Mouse (Mus musculus) heart, adult 9 months (tissue): ENCODE data around the gene Etv6.

Experiments
- DNase-seq, 2 experiments: peaks; one replicate each; pipeline ENCODE4 v3.0.0; 2022; ENCODE audit warnings: low spot score in 2 of 2

Gene Etv6

DNA sequence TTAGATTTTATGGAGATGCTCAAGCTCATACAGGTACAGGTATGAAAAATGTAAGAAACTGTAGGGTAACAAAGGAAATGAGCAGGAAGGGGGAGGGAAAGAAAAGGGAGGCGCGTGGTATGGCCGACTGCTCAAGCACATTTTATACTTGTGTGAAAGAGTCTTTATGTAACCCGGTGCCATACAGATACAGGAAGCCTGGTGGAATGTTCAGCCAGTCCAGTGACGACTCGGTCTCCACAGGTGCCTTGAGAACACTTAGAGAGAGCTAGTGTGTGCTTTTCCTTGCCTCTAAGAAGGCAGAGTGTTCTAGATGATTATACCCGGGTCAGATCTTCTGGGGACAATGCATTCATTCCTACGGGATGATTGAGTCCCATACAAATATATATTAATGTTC, 215.9 kb downstream of the Etv6 start:
- no peak for DNase-seq

DNA sequence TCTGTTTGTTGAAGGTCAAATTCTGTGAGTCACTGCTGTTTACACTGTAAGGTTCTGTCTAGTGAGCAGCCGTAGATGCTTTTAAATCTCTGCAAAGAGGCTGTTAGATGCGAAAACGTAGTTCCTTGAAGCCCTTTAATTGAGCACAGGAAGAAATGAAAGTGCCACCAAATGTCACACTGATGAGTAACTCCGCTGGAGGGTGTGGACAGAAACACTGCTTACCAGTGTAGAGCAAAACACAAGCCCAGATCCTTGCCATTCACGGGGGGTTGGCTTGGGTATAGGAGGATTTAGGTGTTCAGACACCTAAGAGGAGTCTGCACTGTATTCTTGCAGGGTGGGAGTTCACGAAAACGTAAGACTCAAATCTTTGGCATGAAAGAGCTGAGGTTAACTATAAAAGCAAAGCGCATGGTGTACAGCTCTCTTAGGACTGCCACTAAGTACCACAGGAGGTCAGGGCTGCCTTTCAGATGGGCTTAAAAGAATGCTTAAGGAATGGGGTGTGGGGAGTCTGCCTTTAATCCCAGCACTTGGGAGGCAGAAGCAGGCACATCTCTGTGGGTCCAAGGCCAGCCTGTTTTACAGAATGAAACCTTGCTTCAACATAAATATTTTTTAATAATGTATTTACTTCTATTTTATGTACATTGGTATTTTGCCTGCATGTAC, 216.7 kb downstream of the Etv6 start:
- no peak for DNase-seq

DNA sequence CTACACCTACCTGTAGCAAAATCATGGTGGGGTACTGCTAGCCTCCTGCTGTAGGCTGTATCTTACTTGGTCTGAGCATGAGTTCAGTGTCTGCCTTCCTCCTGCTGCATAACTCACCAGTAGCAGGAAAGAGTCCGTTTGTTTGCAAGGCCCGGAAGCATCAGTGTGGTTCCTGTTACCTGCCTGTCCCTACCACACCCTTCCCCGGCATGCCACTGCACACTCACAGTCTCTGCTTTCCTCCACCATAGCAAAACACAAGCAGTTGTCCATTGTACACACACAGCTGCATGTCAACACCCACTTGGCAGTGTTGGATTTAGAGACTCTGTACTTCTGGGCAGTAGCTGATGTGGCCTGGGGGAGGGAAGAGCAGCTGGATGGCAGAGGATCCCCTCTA, 220.9 kb downstream of the Etv6 start:
- no peak for DNase-seq

DNA sequence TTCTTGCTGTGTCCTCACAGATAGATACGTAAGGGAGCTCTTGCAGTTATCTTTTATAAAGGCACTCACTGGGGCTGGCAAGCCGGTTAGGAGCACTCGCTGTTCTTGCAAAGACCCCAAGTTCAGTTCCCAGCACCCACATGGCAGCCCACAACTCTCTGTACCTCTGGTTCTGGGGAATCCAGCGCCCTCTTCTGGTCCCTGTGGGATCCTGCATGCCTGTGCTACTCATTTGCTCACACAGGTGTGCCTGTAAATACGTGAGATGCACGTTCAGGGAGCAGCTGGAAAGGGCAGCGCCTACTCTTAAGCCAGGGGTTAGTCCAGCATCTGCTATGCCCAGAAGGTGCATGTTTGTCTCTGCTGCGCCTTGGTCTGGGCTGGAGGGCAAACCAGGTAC, 224.4 kb downstream of the Etv6 start:
- no peak for DNase-seq

DNA sequence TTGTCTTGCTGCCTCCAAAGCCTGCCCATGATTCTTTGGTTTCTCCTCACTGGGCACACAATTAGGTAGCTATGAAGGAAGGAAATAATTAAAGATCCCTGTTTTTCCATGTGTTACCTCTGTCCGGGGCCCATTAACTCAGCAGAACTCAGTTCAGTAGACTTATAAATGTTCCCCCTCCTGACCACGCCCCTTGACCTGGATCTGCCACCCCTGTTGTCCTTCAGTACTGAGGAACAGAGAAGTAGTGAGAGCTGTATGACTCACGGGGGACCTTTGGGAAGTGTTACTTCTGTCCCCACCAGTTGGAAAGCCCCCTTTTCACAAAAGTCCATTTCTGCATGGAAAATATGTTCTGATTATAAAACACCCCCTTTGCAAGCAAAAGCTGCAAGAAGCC, 226.4 kb downstream of the Etv6 start:
- peak; percentile 42 to 54 for DNase-seq

DNA sequence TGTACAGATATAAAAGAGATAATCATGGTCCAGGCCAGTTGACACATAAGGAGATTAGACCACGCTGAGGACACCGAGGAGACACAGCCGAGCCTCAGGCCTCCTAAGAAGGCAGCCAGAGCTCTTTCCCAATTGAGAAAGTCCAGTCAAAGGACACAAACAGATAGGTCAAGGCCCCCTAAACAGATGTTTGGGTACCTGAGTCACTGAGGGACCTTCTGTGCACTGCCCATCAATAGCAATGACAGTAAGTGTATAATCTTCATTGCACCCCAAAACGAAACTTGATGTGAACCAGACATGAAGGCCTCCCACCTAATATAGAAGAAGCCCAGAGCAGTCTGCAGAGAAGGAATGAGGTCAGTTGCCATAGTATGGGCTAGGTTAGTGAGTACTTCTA, 226.9 kb downstream of the Etv6 start:
- DNase-seq: no peak

DNA sequence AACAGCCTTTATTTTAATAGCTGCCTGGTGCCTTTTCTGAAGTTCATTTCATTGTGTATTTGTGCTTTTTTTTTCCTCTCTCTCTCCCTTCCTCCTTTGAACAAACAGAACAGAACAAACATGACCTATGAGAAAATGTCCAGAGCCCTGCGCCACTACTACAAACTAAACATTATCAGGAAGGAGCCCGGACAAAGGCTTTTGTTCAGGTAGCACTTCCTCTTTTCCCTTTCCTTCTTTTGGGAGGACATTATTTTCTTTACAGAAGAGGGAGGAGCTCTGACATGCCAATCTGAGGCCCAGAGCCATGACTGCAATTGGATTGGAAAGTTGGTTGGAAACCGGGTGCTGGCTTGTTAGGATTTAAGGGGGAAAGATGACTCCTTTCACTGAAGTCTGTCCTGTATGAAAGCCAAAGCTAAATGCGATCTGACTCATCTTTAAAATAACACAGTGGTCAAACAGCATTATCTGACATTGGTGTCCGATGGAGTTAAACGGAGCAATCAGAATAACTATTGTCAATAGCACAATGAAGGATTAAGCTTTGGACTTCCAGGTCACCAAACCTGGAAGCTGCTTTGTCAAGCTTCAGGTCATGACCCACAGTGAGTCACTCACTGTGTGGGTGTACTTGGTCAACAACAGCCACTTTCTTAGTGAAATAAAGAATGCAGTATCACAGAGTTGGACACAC, 227.6 kb downstream of the Etv6 start:
- DNase-seq: no peak

DNA sequence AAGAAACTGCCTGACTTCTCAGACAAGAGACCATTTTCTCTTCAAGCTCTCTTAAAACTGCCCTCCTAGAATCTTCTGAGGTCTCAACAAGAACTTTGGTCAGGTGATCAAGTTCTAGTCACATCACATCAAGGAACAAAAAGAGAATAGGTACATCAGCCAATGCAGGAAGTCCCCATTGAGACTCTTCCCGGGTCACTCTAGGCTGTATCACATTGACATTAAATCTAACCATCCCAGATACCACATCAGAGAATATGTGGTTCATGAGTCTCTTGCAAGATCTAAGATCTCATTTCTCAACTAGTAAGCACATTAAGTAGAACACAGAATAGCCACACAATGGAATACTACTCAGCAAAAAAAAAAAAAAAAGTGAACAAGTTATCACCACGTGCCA, 238.4 kb downstream of the Etv6 start:
- DNase-seq: no peak

DNA sequence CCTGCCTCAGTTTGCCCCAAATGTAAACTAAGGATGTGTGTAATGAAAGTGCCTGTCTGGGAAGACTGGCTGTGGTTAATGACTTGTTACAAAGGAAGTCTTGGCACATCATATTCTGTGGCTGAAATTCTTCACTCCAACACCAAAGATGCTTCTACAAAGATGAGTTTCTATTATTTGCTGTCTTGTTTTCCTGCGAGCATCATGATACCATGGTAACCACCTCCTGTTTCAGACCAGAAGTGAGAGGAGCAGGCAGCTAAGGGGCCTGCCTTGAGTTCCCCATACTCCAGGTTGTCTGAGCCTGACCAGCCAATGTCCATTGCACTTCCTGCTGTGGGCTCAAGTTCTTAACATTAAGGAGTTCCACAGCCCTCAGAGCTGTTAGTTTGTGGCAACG, 241.5 kb downstream of the Etv6 start:
- DNase-seq: no peak

DNA sequence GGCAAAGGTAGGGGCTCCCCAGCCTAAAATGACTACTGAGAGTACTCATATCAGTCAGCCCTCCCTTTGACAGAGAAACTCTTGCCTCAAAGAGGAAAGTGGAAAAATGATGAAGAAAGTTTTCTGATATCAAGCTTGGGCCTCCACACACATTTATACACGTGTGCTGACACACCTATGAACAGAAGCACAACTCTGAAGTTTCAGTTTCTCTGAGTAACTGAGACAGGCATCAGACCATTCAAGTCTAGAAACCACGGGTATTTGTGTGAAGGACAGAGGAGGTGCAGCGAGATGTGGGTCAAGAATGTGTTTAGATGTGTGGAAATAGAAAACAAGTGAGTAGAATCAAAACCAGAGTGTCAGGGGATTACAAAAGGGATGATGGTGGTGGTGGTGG, 246.6 kb downstream of the Etv6 start:
- no peak for DNase-seq

DNA sequence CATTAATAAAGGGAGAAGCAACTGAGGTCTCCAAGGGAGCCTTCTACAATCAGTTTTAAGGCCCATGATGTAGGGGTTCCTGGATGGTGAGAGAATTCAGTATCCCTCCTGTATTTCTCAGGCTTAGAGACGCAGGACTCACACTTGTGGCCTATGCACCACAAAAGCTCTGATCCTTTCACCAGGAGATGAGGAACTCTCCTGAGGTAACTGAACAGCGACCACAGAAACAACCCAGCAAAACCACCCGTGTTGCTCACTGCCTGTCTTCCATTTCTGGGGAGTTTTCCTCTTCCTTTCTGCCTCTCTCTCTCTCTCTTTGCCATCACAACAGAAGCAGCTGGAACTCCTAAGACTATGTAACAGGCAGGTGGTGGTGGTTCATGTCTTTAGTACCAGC, 256.3 kb downstream of the Etv6 start:
- DNase-seq: no peak

DNA sequence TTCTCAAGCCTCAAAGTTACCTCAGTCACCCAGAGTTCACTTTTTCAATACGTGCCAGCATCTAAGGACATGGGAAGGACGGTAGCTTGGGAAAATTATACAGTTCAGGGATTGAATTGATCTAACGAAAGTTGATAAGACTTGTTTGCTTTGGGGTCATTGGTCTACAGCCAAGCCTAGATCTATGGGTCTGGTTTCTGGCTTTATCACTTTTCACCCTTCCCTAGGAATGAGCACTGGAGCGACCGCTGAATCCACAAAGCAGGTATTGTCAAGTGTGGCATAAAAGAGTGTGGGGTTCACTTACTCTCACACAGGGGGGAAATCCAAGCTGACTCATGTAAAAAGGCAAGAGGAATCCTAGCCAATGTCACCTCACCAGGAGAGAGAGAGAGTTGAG, 256.9 kb downstream of the Etv6 start:
- no peak for DNase-seq

DNA sequence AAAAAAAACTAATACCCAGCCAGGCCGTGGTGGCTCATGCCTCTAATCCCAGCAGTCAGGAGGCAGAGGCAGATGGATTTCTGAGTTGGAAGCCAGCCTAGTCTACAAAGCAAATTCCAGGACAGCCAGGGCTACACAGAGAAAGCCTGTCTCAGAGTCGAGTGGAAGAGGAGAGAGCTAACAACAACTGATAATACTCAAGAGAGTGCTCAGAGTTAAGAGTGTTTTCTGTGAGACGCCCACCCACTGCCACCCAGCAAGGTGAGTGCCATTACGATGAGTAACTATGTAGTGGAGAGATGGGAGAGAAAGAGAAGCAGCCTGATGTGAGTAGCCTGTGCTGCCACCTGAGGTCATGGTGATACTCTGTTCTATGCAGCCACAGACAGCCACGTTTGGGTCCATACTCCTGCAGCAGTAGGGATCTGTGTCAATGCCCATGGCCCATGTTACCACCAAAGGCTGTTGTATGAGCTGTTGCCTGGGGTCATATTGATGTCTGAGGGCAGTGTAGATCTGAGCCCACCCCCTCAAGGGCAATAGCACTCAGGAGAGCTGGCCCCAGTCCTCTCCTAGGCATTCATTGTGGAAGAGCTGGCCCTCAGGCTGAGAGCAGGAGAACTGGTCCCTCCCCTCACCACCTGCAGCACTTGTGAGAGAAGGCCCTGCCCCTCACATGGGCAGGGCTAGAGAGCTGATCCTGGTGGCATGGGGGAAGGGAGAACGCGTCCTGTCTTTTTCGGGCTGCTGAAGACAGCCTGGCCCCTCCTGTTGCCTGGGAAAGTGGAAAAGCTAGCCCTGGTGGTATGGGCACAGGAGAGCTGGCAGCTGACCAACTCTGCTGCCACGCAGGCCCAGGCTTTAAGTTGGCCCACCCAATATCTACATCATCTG, 258.4 kb downstream of the Etv6 start:
- no peak for DNase-seq

DNA sequence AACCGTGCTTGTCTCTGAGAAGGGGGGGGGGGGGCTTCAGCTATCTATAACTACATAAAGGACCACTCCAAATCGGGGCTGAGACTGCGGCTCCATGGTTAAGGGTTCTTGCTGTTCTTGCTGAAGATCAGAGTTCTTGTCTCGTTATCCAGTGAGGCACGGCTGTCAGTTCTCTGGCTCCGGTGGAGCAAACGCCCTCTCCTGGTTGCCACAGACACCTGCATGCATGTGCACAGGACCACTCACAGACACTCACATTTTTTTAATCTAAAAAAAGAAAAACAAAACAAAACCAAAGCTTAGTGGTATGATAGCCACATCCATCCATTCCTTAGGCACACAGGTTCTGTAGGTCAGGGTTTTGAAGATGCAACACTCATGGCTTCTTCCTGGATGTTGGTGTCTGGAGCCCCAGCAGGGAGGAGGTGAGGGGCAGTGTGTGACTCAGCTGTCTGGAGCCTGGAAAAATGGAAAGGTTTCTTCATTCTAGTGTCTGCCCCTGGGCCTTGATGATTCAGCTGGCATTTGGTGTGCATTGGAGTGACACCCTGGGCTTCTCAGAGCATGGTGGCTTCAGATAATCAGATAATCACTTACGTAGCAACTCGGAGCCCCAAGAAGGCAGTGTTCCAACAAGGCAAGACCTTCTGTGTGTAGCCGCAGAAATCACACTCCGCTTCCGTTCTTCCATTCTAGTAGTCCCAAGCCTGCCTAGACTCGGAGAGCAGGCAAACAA, 262.6 kb downstream of the Etv6 start:
- no peak for DNase-seq

DNA sequence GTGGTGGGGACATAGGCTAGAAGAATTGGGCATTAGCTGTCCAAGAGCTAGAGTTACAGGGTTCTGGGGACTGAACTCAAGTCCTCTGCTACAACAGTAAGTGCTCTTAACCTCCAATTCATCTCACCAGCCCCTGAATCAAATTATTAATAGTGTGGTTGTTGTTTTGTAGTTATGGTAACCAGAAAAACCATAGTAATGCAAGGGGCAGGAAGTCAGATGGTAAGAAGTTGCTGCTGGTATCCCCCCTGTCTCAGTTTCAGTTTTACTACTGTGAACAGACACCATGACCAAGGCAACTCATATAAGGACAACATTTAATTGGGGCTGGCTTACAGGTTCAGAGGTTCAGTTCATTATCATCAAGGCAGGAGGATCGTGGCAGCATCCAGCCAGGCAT, 266.5 kb downstream of the Etv6 start:
- DNase-seq: no peak

DNA sequence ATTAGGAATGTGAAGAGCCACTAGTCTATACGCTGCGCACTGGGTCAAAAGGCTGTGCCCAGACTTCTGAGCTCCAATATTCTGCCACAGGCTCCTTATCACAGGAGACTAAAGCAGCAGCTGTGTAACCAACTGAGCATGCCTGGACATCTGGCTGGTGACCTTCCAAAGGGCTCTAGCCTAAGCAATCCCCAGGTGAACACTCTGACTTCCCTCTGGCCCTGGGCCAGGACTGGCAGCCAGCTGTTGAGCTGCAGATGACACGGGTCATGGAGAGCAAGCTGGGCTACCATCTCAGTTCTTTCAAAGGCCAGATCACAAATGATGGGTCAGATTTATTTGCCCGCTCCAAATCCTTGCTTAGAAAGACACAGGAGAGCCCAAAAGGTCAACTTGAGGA, 275.8 kb downstream of the Etv6 start:
- DNase-seq: no peak

DNA sequence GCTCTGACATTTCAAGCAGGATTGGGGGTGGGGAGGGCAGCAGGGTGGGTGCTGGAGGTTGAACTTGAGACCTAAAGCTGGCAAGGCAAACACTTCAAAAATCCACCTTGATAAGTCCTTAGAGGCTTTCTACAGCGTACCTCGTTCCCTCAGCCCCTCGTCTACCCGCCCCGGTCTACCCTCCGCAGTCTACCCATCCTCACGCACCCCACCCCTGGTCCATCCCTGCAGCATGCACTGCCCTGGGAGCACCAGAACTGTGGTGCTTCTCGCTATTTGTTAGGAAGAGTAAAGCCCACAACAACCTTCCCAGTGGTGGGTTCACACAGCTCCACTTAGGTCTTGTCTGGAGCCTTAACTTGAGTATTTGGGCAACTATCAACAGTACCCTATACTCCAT, 277.1 kb downstream of the Etv6 start:
- no peak for DNase-seq

DNA sequence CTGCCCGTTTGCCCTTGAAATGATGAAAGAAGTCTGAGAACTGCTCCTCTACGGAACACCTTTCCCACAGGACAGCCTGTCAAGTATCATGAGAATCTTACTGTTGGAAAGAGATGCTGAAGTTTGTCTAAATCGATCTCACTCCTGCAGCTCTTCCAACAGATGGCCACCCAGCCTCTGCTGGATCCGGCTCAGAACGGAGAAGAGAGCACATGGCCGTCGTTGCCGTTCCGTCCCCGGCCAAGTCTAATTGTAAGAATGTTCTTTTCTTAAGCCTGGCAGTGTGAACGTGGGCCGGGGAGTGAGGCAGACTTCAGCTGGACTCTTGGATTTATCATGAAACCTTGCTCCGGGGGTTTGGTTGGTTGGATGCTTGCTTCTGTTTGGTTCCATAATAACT, 281.9 kb downstream of the Etv6 start:
- DNase-seq: no peak
